Mouse (Mus musculus) liver, embryonic 14.5 days (tissue): Measurements from ENCODE around the gene Cyp2j12. TPM values are rescaled to one million over a fixed set of nuclear protein-coding genes. Genes with fewer than 3 reads are reported as not detected.

Source experiments
- ATAC-seq: fragments of 200-750 bp; cut with Nextera tagmentation; 2 replicates; pipeline ENCODE4 v1.8.0; 2017; ENCODE audit warnings: moderate number of reproducible peaks, mild to moderate bottlenecking, moderate library complexity; ENCODE audit not compliant: insufficient read depth
- DNase-seq, 3 experiments: peaks; one replicate each; pipeline ENCODE4 v3.0.0-alpha.2; 2012 to 2013; ENCODE audit warnings: low read depth in 3 of 3, low spot score in 3 of 3
- H3K27ac ChIP-seq: fragments of 300-500 bp; sonication (generic); 2 replicates; pipeline ENCODE4 v1.5.1; 2014; ENCODE audit warnings: moderate library complexity, mild to moderate bottlenecking, control low read depth, inconsistent platforms
- H3K27me3 ChIP-seq: fragments of 300-500 bp; sonication (generic); 2 replicates; pipeline ENCODE4 v1.6.1; 2014; ENCODE audit warnings: mild to moderate bottlenecking, low read length, moderate library complexity; ENCODE audit not compliant: control insufficient read depth, insufficient read depth
- H3K36me3 ChIP-seq: fragments of 300-500 bp; sonication (generic); replicated peaks from 2 replicates; pipeline ENCODE4 v1.6.1; 2014; ENCODE audit warnings: low read depth; ENCODE audit not compliant: control insufficient read depth, insufficient read depth
- H3K4me1 ChIP-seq, 2 experiments: fragments of 200-500 bp in 1 of 2; fragments of 300-500 bp in 1 of 2; sonication (generic) in 1 of 2; replicated peaks; 2 replicates each; pipeline ENCODE4 v1.6.1; 2012 to 2014; ENCODE audit warnings: antibody characterized with exemption in 1 of 2, inconsistent platforms in 1 of 2, low read length in 1 of 2; ENCODE audit not compliant: control insufficient read depth in 2 of 2, insufficient read depth in 2 of 2
- H3K4me2 ChIP-seq: fragments of 300-500 bp; sonication (generic); 2 replicates; pipeline ENCODE4 v1.6.1; 2014; ENCODE audit warnings: low read depth, mild to moderate bottlenecking, control low read depth, moderate library complexity
- H3K4me3 ChIP-seq, 2 experiments: fragments of 200-500 bp in 1 of 2; fragments of 300-500 bp in 1 of 2; sonication (generic) in 1 of 2; 2 replicates each; pipeline ENCODE4 v1.5.1; 2012 to 2014; ENCODE audit warnings: low read depth in 2 of 2, low read length in 2 of 2, mild to moderate bottlenecking in 2 of 2, control low read depth in 1 of 2, inconsistent platforms in 1 of 2, moderate library complexity in 1 of 2; ENCODE audit not compliant: insufficient read depth in 1 of 2
- H3K9ac ChIP-seq: fragments of 300-500 bp; sonication (generic); replicated peaks from 2 replicates; pipeline ENCODE4 v1.6.1; 2014; ENCODE audit warnings: mild to moderate bottlenecking, control low read depth, moderate library complexity
- H3K9me3 ChIP-seq: fragments of 300-500 bp; sonication (generic); 2 replicates; pipeline ENCODE4 v1.6.1; 2016; ENCODE audit warnings: low read length, mixed read lengths; ENCODE audit not compliant: control insufficient read depth
- CTCF ChIP-seq: IDR thresholded peaks from 2 replicates; pipeline ENCODE4 v1.5.1; 2016; ENCODE audit warnings: antibody characterized with exemption, low read depth, control low read depth
- EP300 ChIP-seq: IDR thresholded peaks from 2 replicates; pipeline ENCODE4 v1.6.1; 2016; ENCODE audit warnings: antibody characterized with exemption, low read depth
- WGBS: fragments of 180-500 bp; shearing (Covaris S2); extraction: QIAGEN DNeasy Blood & Tissue Kit; methylation state at CpG from one replicate; pipeline ENCODE4 v1.1.7; 2014; ENCODE audit not compliant: insufficient replicate concordance; 5-methylcytosine and 5-hydroxymethylcytosine counted together
- polyA plus RNA-seq, 2 experiments: library from polyadenylated mRNA; depleted of rRNA in 1 of 2; stranded (reverse) in 1 of 2; unstranded in 1 of 2; fragments of >200 nt; fragmentation: Nextera tagmentation in 1 of 2; extraction: Ambion mirVana in 1 of 2; gene quantifications; 2 replicates each; pipeline versions ENCODE4 v1.2.1 to v1.2.3; 2012 to 2014

The Cyp2j12 gene
- polyA plus RNA-seq, 2 experiments: not detected

GRCm38 (mm10) chr4:96078308-96078707, 62.6 kb downstream of the Cyp2j12 start:
- TF ChIP-seq EP300 (no peak), CTCF (no peak)
- Histone ChIP-seq H3K4me3 (no peak overlapping the region), H3K9ac (no peak overlapping the region), H3K4me2 (no peak overlapping the region), H3K36me3 (no peaks in the 10 kb centered on the region), H3K9me3 (no peaks in the 10 kb centered on the region), H3K4me1 (no peaks in the 10 kb centered on the region), H3K27ac (no peak overlapping the region), H3K27me3 (no peaks in the 10 kb centered on the region)
- ATAC-seq: no peak
- DNase-seq: no peak

GRCm38 (mm10) chr4:96077261-96078125, 63.5 kb downstream of the Cyp2j12 start, which contains the start of gene Cyp2j13:
Gene Cyp2j13, minus strand, starts transcription at chr4:96077546.
- TF ChIP-seq EP300 (no peak), CTCF (no peak)
- no peaks in the 10 kb centered on the region for H3K36me3 ChIP-seq
- no peaks in the 10 kb centered on the region for H3K27me3 ChIP-seq
- no peak for DNase-seq
- H3K9ac ChIP-seq: no peak within 1 kb of the TSS
- H3K9me3 ChIP-seq: no peaks in the 10 kb centered on the region
- H3K4me1 ChIP-seq: no peaks in the 10 kb centered on the region
- no peak within 1 kb of the TSS for H3K27ac ChIP-seq
- no peak for ATAC-seq
- H3K4me2 ChIP-seq: no peak within 1 kb of the TSS
- WGBS: 14% methylated on average over 20 of the region's 20 CpGs
- no peak within 1 kb of the TSS for H3K4me3 ChIP-seq

GRCm38 (mm10) chr4:96062045-96062444, 78.9 kb downstream of the Cyp2j12 start:
- Histone ChIP-seq H3K9me3 (no peaks in the 10 kb centered on the region), H3K4me3 (no peak overlapping the region), H3K4me1 (no peaks in the 10 kb centered on the region), H3K9ac (no peak overlapping the region), H3K36me3 (no peaks in the 10 kb centered on the region), H3K4me2 (no peak overlapping the region), H3K27me3 (no peaks in the 10 kb centered on the region), H3K27ac (no peak overlapping the region)
- DNase-seq (no peak), ATAC-seq (no peak)
- WGBS: 43% methylated on average over 2 of the region's 2 CpGs
- TF ChIP-seq EP300: no peak
- no peak for TF ChIP-seq CTCF

- Histone ChIP-seq H3K9me3 (no peaks in the 10 kb centered on the region), H3K27me3 (no peaks in the 10 kb centered on the region), H3K4me3 (no peak overlapping the region), H3K9ac (no peak overlapping the region), H3K27ac (no peak overlapping the region), H3K36me3 (no peaks in the 10 kb centered on the region), H3K4me1 (no peaks in the 10 kb centered on the region), H3K4me2 (no peak overlapping the region)
- no peak for ATAC-seq
- 70% methylated on average over 2 of the region's 2 CpGs for WGBS
- TF ChIP-seq EP300: no peak
- TF ChIP-seq CTCF: no peak
- DNase-seq: no peak
Observed at GRCm38 (mm10) chr4:96060106-96060505, 80.8 kb downstream of the Cyp2j12 start.

Other genes starting within 250 kb of the Cyp2j12 start
- 2.9 and 4.7 TPM in 2 replicates for gene Hook1, start 173.9 kb downstream of the Cyp2j12 start, polyA plus RNA-seq (2012; rRNA removed)
- gene Hook1, start 173.9 kb downstream of the Cyp2j12 start, polyA plus RNA-seq (2014; fragmentation: Nextera tagmentation; extraction: Ambion mirVana): 5.7 TPM in 2 replicates
- not detected in 2 replicates for gene Cyp2j13, start 63.6 kb downstream of the Cyp2j12 start, polyA plus RNA-seq (2012; rRNA removed)
- gene Cyp2j13, start 63.6 kb downstream of the Cyp2j12 start, polyA plus RNA-seq (2014; fragmentation: Nextera tagmentation; extraction: Ambion mirVana): not detected in 2 replicates
- gene Cyp2j7, start 95.5 kb upstream of the Cyp2j12 start, polyA plus RNA-seq (2012; rRNA removed): not detected in 2 replicates
- not detected in 2 replicates for gene Cyp2j7, start 95.5 kb upstream of the Cyp2j12 start, polyA plus RNA-seq (2014; fragmentation: Nextera tagmentation; extraction: Ambion mirVana)
- gene Cyp2j11, start 207.5 kb upstream of the Cyp2j12 start, polyA plus RNA-seq (2012; rRNA removed): not detected in 2 replicates
- not detected in 2 replicates for gene Cyp2j11, start 207.5 kb upstream of the Cyp2j12 start, polyA plus RNA-seq (2014; fragmentation: Nextera tagmentation; extraction: Ambion mirVana)